In the genomic region with DNA sequence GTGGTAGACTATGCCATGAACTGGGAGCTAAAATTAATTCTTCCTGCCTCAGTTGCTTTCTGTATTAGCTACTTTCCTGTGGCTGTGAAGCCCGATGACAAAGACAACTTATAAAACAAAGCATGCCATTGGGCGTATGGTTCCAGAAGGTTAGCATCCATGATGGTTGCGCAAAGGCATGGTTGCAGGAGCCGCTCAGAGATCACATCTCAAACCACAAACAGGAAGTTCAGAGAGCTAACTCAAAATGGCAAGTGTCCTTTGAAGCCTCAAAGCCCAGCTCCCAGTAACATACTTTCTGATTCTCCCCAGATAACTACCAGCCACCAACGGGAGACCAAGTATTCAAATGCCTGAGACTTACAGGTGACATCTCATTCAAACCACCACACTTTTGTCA, we compare ENCODE assay signal across 19 mouse cellular contexts. TPM values are rescaled to one million over a fixed set of nuclear protein-coding genes. Genes with fewer than 3 reads are reported as not detected.
DNase-seq lines count a peak whose midpoint lies in the region; ATAC-seq and TF ChIP-seq lines count a peak whose summit lies in the region.
"Had no signal": no experiment of that assay in that cellular context is flagged by ENCODE, and none has a peak within 500 bp of the region (broad histone marks: within the 10 kb centered on the region; RNA-seq: fewer than 3 reads in every experiment).

No protein-coding gene starts in this region.

- TF ChIP-seq POLR2A in thymus, adult 2 months (IDR thresholded peaks at IDR 0.05; ENCODE audit: control insufficient read depth, extremely low read depth, insufficient read depth, low read length, poor library complexity) = no peak
- TF ChIP-seq POLR2A in kidney, adult 2 months (IDR thresholded peaks at IDR 0.05; ENCODE audit: low read depth, low read length) = no peak

- no peak for TF ChIP-seq CTCF in thymus, adult 2 months (IDR thresholded peaks at IDR 0.05; ENCODE audit: borderline replicate concordance, control insufficient read depth, extremely low read depth, insufficient read depth, low read length, poor library complexity)
- TF ChIP-seq CTCF in kidney, adult 2 months (conservative IDR thresholded peaks at IDR 0.05; ENCODE audit: insufficient read depth, insufficient read length, low read depth, low read length) = no peak

- no peak for ATAC-seq in monocyte, adult 5-6 weeks (replicated peaks; ENCODE audit: insufficient number of reproducible peaks, low FRiP score, low TSS enrichment, poor library complexity, severe bottlenecking)
- peak; percentile 86 for ATAC-seq in granulocyte monocyte progenitor cell, adult 5-6 weeks (replicated peaks; ENCODE audit: poor library complexity, severe bottlenecking)
- ATAC-seq: forebrain, postnatal 0 days; intestine, postnatal 0 days; midbrain, embryonic 13.5 days had no signal

- 7% methylated on average over 5 of the region's 5 CpGs for WGBS in thymus, adult 2 months
- 88% methylated on average over 5 of the region's 5 CpGs for WGBS in kidney, adult 2 months

- H3K27ac ChIP-seq in thymus, adult 2 months (ENCODE audit: control insufficient read depth, insufficient read depth, low read length) = no peak overlapping the region
- H3K27ac ChIP-seq in kidney, adult 2 months (ENCODE audit: insufficient read depth, low read depth, low read length) = no peak overlapping the region
- H3K27ac ChIP-seq: embryonic facial prominence, embryonic 13.5 days; gastrocnemius, adult 2 months; hindbrain, embryonic 13.5 days; macrophage; midbrain, embryonic 13.5 days had no signal

- H3K4me3 ChIP-seq in thymus, adult 2 months (ENCODE audit: control insufficient read depth, insufficient read depth, low read length) = no peak overlapping the region
- no peak overlapping the region for H3K4me3 ChIP-seq in kidney, adult 2 months (ENCODE audit: insufficient read depth, low read depth, low read length)
- H3K4me3 ChIP-seq: embryonic facial prominence, embryonic 13.5 days; gastrocnemius, adult 2 months; hindbrain, embryonic 13.5 days; midbrain, embryonic 13.5 days had no signal

- H3K36me3 ChIP-seq in thymus, adult 2 months (ENCODE audit: control insufficient read depth, insufficient read depth, low read length) = no peaks in the 10 kb centered on the region
- no peaks in the 10 kb centered on the region for H3K36me3 ChIP-seq in kidney, adult 2 months (ENCODE audit: control insufficient read depth, insufficient read depth, low read length)

- peak; percentile 14 to 15 for DNase-seq in monocyte, adult 2 months (ENCODE audit: low read depth in 1 of 2, low spot score in 2 of 2)
- DNase-seq in thymus, adult 2 months = peak; percentile 56
- DNase-seq in kidney, adult 2 months = no peak
- no peak for DNase-seq in frontal cortex, postnatal 25 days (ENCODE audit: low spot score in 2 of 2)
- DNase-seq in layer of hippocampus, postnatal 10 days (ENCODE audit: low spot score in 2 of 2) = no peak
- DNase-seq: adrenal gland, postnatal 14 days; cerebellum, adult 18-20 months; forebrain, postnatal 0 days; gastrocnemius, adult 2 months; kidney, postnatal 14 days; layer of hippocampus, adult 9-11 months; right cerebral cortex, adult 18-20 months had no signal

- H3K4me1 ChIP-seq in thymus, adult 2 months (replicated peaks; ENCODE audit: control insufficient read depth, insufficient read depth, low read length) = peaks cover 14% of the 10 kb centered on the region
- H3K4me1 ChIP-seq in kidney, adult 2 months (ENCODE audit: control insufficient read depth, insufficient read depth, low read length) = peaks cover 8% of the 10 kb centered on the region; the same call in 1 of the 2 replicates

- H3K27me3 ChIP-seq in thymus, adult 2 months (ENCODE audit: control insufficient read depth, insufficient read depth, low read length) = no peaks in the 10 kb centered on the region
- H3K27me3 ChIP-seq in kidney, adult 2 months (replicated peaks; ENCODE audit: control insufficient read depth, insufficient read depth, low read length) = no peaks in the 10 kb centered on the region
- H3K27me3 ChIP-seq: embryonic facial prominence, embryonic 13.5 days; hindbrain, embryonic 13.5 days; midbrain, embryonic 13.5 days had no signal

RNA-seq across cellular contexts. Expression of gene 2510009E07Rik, which starts 5.3 kb away (rescaled TPM):
- 0.64 to 1.6 TPM (median 0.95 TPM) in 3 replicates for total RNA-seq in monocyte, adult 5-6 weeks (2017)
- total RNA-seq in granulocyte monocyte progenitor cell, adult 5-6 weeks (2014; fragmentation: Nextera tagmentation) = 0.51 and 1.5 TPM in 2 replicates
- total RNA-seq in granulocyte monocyte progenitor cell, adult 5-6 weeks (2017) = 0.13 and 0.52 TPM in 2 replicates
- 12.4 and 15.7 TPM in 2 replicates for polyA plus RNA-seq in thymus, adult 2 months (2012; rRNA removed)
- 14.6 and 15.0 TPM in 2 replicates for polyA plus RNA-seq in kidney, adult 2 months (2012; rRNA removed)
- total RNA-seq in layer of hippocampus, postnatal 10 days (2021) = 10 to 100 TPM; 65.8 to 70.8 TPM

Comparison
In these comparisons a context has a peak if more than half of its experiments do, and no peak if none do; other contexts are left out.
1. DNase-seq: peak in monocyte, adult 2 months (2 of 2) and thymus, adult 2 months (single experiment); none in kidney, adult 2 months (single experiment), frontal cortex, postnatal 25 days (0 of 2) and layer of hippocampus, postnatal 10 days (0 of 2).
2. RNA of gene 2510009E07Rik, which starts 5.3 kb away (total RNA-seq): 65.8 to 70.8 TPM in layer of hippocampus, postnatal 10 days; 0.13 to 1.5 TPM in granulocyte monocyte progenitor cell, adult 5-6 weeks and 0.64 to 1.6 TPM in monocyte, adult 5-6 weeks; every median in the first group is over 10 times any median in the second.